Mouse (Mus musculus) erythroblast, adult 5-6 weeks (primary cell): ENCODE data around the gene Cutal. TPM values are rescaled to one million over a fixed set of nuclear protein-coding genes. Genes with fewer than 3 reads are reported as not detected.
"Not testable (repeated sequence)": the region's sequence is repeated elsewhere in the genome, so short reads cannot be mapped to it uniquely, and the experiment has no call there.

Experiments
- ATAC-seq: replicated peaks from 2 replicates; pipeline ENCODE4 v1.8.0; 2016; ENCODE audit warnings: moderate number of reproducible peaks, mild to moderate bottlenecking, moderate TSS enrichment, inconsistent platforms; ENCODE audit not compliant: poor library complexity, low FRiP score, severe bottlenecking
- total RNA-seq, 2 experiments: library from RNA; stranded (forward) in 1 of 2; stranded (reverse) in 1 of 2; fragments of 150-400 nt in 1 of 2; fragments of 200-764, 138-1000 nt in 1 of 2; gene quantifications; 2 replicates each; pipeline versions ENCODE4 v1.2.3 to v1.2.4; 2015 to 2017; ENCODE audit warnings: low replicate concordance in 2 of 2

Gene Cutal
- total RNA-seq (2015; ENCODE audit: low replicate concordance) (not detected in 2 replicates), total RNA-seq (2017; ENCODE audit: low replicate concordance) (not detected in 2 replicates)

DNA sequence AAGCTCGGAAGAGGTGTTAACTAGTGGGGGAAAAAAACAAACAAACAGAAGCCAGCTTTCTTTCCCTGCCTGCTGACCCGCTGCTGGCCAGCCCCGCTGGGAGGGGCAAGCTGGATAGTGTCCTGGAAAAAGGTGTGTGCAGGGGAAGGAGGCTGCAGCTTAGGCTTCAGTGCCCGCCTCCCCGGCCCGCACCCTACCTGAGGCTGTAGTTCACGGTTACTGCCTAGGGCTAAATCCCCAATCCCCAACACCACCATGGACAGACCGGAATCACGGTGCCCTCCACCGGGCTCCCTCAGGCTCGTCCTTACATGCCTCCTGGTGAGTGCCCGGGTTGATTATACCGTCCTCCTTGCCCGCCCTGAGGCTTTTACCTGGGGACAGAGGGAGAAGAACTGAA lies at the start of gene Cutal:
Gene Cutal (plus strand): TSS at position 126 of the 400 bp plus-strand sequence.
- no peak for ATAC-seq

DNA sequence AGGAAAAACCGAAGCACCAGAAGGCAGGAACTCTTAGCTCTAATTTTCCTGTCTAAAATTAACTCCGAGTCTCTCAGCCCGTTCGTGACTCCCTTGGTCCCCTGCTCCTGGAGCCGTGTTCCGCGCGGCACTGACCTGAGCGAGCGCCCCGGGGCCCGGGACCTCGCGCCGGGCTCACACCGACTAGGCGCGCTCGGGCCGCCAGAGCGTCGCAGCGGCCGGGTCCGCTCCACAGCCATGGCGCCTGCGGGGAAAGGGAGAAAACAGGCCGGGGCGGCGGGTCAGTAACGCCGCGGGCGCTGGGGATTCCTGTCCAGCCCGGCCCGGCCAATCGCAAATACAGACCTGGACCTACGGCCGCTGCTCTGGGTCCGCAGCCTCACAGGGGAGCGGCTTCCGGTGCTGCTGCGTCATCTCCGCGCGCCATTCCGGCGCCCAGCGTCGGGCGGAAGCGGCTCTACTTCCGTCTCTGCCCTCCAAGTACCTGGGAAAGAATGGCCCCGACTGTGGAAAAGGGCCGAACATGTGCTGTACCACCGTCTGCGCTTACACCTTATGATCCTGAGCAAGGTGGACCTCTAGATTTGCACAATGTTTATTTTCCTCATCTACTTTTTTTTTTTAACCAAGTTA lies 48.3 kb upstream of the Cutal start, which contains the start of gene Fbxw2:
Gene Fbxw2 (minus strand): TSS at position 485 of the 633 bp plus-strand sequence.
- ATAC-seq: peak; percentile 93

GRCm38 (mm10) chr2:34826460-34827231 lies 47.5 kb upstream of the Cutal start:
- peak; percentile 51 for ATAC-seq

GRCm38 (mm10) chr2:34827591-34827990 lies 46.6 kb upstream of the Cutal start:
- no peak for ATAC-seq

GRCm38 (mm10) chr2:34828026-34828425 lies 46.2 kb upstream of the Cutal start:
- no peak for ATAC-seq

DNA sequence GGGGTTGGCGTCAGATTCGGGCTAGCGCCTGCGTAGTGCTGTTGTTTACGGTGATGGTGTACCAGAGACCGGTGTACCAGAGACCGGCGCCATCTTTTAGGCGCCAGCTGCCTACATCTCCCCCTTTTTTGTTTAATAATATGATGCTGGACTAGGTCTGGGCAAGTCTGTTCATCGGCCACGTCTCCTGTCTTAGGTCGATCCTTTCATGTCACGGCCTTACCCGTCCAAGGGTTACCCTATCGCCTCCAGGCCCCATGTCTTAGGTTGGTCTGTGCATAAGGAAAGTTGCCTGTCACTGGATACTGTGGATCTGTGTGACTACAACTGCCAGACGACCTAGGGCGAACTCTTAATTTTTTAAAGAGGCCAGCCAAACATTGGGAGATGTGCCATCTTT lies 44.1 kb upstream of the Cutal start:
- ATAC-seq: not testable (repeated sequence)

- ATAC-seq: not testable (repeated sequence)
Measured at GRCm38 (mm10) chr2:34832766-34833457, 41.3 kb upstream of the Cutal start, which contains the start of gene Gm34653. TSS of gene Gm34653 (plus strand) at chr2:34833007.

GRCm38 (mm10) chr2:34833624-34834023 lies 40.6 kb upstream of the Cutal start:
- ATAC-seq: no peak

DNA sequence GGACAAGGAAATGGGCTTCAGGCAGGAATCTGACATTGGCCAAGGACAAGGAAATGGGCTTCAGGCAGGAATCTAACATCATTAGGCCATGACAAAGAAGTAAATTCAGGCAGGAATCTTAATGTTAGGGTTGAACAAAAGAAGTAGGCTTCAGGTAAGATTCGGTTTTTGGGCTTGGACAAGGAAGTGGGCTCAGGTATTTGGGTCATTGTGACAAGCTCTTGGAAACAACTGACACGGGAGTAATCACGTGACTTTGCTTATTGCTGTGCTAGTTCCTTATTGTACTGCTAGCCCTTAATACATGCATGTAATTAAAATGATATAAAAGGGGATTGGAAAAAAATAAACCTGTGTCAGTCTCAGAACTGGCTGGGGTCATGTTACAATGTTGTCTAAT lies 38.5 kb upstream of the Cutal start:
- ATAC-seq: no peak

GRCm38 (mm10) chr2:34840143-34840542 lies 34.1 kb upstream of the Cutal start:
- not testable (repeated sequence) for ATAC-seq

DNA sequence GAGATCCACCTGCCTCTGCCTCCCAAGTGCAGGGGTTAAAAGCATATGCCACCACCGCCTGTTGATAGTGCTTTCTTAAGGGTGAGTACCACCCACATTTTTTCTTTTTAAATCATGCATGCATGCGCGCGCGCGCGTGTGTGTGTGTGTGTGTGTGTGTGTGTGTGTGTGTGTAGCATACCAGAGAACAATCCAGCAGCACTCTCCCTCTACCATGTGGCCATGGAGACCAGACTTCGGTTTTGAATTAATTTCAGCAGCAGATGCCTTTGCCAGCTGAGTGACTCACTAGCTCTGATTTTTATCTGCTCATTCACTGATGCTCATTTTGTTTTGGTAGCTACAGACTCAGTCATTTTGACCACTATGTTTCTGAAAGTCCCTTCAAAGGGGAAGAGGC lies 32.5 kb upstream of the Cutal start:
- no peak for ATAC-seq

GRCm38 (mm10) chr2:34843211-34843939 lies 30.8 kb upstream of the Cutal start:
- no peak for ATAC-seq

- no peak for ATAC-seq
Measured at GRCm38 (mm10) chr2:34847702-34848101, 26.5 kb upstream of the Cutal start.

GRCm38 (mm10) chr2:34855265-34855664 lies 18.9 kb upstream of the Cutal start:
- peak; percentile 49; the same call in 1 of the 2 replicates for ATAC-seq

DNA sequence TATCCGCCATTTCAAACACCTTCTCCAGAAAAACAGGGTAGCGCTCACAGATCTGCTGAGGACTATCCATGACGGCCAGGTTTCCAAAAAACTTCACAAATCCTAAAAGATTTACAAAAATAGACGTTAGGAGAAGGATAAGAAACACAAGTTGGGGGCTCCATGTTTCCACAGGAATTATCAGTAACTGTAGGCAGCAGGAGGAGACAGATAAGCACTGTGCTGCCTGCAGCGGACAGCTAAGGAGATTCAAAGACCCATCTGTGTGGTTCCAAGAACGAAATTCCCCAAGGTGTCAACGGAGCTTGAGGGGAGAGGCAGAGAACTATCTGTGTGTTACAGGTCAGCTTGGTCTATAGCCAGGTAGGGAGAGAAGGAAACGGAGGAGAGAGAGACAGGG lies 16.5 kb upstream of the Cutal start:
- no peak for ATAC-seq

GRCm38 (mm10) chr2:34869680-34870079 lies 4.5 kb upstream of the Cutal start:
- peak; percentile 84 for ATAC-seq

- peak; percentile 90 for ATAC-seq
Measured at GRCm38 (mm10) chr2:34870520-34871474, 3.4 kb upstream of the Cutal start.

DNA sequence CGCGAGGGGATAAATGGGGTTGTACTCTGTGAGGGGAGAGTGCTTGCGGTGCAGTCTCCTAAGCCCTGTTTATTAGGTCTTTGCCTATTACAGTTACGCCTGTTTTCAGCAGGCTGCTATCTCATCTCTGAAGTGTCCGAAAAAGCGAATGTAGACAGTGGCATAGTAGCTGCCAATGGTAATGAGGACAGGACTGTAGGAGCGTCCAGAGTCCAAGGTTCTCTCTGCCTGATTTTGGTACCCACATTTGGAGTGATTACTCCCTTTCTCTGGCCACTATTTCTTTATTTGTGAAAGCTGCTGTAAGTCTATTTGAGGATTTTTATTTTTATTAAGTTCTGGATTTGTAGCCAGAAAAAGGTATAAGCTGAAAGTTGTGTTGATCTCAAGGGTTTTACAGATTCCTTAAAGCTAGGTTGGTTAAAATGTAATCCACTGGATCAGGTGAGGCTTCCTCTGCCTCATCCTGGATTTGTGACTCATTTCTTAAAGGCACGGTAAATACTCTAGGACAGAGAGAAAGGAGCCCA lies 685 bp downstream of the Cutal start, which contains the start of gene Psmd5:
Gene Psmd5 (minus strand): TSS at position 153 of the 530 bp plus-strand sequence.
- ATAC-seq: no peak
